In the genomic region with DNA sequence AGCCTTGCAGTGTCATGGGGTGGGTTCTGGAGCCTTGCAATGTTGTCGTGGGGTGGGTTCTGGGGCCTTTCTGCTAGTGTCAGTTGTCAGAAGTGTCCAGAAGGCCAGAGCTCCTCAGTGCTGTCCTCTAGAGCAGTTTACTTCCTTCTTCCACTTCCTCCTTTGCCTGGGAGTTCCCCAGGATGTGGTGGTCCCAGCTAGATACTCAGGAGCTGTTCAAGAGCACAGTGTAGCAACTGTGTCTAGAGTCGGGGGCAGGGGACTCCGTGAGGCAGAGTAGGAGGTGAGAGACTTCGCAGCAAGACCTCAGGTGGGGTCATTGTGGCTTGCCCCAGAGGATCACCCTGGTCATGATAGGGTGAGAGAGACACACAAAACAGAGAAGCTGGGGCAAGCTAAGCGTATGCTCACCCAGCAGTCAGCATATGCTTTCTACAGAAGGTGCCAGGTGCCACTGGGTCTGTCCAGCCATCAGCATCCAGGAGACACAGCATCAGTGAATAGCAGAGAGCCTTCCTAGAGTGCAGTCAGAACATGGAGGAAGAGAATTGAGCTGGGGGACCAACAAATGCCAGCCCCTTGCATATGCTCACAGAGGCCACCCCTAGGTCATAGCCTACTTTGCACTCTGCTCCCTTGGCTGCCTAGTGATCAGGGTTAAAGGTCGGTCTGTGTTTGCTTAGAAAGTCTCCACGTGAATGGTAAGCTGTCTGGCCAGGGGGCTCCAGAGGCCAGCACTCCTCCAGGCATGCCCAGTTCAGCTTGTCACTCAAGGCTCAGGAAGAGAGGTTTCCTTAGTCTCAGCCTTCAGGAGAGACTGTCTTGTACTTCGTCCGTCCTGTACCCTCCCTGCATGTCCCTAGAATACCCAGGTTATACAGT, we compare ENCODE assay signal across 10 mouse cellular contexts. TPM values are rescaled to one million over a fixed set of nuclear protein-coding genes. Genes with fewer than 3 reads are reported as not detected.
DNase-seq lines count a peak whose midpoint lies in the region; ATAC-seq and TF ChIP-seq lines count a peak whose summit lies in the region.
"Had no signal": no experiment of that assay in that cellular context is flagged by ENCODE, and none has a peak within 500 bp of the region (broad histone marks: within the 10 kb centered on the region; RNA-seq: fewer than 3 reads in every experiment).

No protein-coding gene starts in this region.

- TF ChIP-seq POLR2A in liver, adult 2 months (IDR thresholded peaks at IDR 0.05; ENCODE audit: extremely low read depth, insufficient read depth, low read length): no peak

- peak; percentile 67 for DNase-seq in embryo, embryonic 10 days (ENCODE audit: low spot score)
- no peak for DNase-seq in embryo, embryonic 11 days
- DNase-seq in liver, adult 2 months (ENCODE audit: extremely low read depth, low read depth, low spot score): peak; percentile 94
- DNase-seq in liver, embryonic 11.5 days (ENCODE audit: low spot score): no peak
- peak; percentile 12 to 20 for DNase-seq in monocyte, adult 2 months (ENCODE audit: low read depth in 1 of 2, low spot score in 2 of 2)
- no peak for DNase-seq in testis, postnatal 14 days (ENCODE audit: low spot score)
- no peak for DNase-seq in left cerebral cortex, adult 2 months (ENCODE audit: extremely low spot score in 1 of 2, low spot score in 2 of 2)

- H3K4me2 ChIP-seq in liver, embryonic 11.5 days: no peak overlapping the region
- H3K4me2 ChIP-seq: midbrain, embryonic 12.5 days; neural tube, embryonic 13.5 days had no signal

- H3K4me1 ChIP-seq in liver, adult 2 months (ENCODE audit: control insufficient read depth, insufficient read depth, low read length): peaks cover 27% of the 10 kb centered on the region
- H3K4me1 ChIP-seq in liver, embryonic 11.5 days (replicated peaks; ENCODE audit: control insufficient read depth, insufficient read depth, low read length): peaks cover 31% of the 10 kb centered on the region
- H3K4me1 ChIP-seq: midbrain, embryonic 12.5 days had no signal

- WGBS in liver, adult 2 months: 41% methylated on average over 9 of the region's 9 CpGs
- WGBS in liver, embryonic 11.5 days: 61% methylated on average over 9 of the region's 9 CpGs

- H3K79me2 ChIP-seq in liver, adult 2 months (ENCODE audit: control insufficient read depth, insufficient read depth, low read length): no peaks in the 10 kb centered on the region

- H3K9ac ChIP-seq in liver, adult 2 months (ENCODE audit: low read depth, low read length): 0 out of 2 replicates have a peak overlapping the region, but pooled peaks have one; percentile 13
- no peak overlapping the region for H3K9ac ChIP-seq in liver, embryonic 11.5 days (ENCODE audit: low read depth, low read length)
- H3K9ac ChIP-seq: midbrain, embryonic 12.5 days had no signal

- H3K4me3 ChIP-seq in liver, adult 2 months (ENCODE audit: insufficient read depth, low read depth, low read length): no peak overlapping the region
- no peak overlapping the region for H3K4me3 ChIP-seq in liver, embryonic 11.5 days (ENCODE audit: low read depth, low read length)
- no peak overlapping the region for H3K4me3 ChIP-seq in left cerebral cortex, adult 2 months
- H3K4me3 ChIP-seq: midbrain, embryonic 12.5 days; neural tube, embryonic 13.5 days had no signal

- intact Hi-C loops in left cerebral cortex, adult 2 months (cut with DNase I): no loop called here

- no peaks in the 10 kb centered on the region for H3K27me3 ChIP-seq in liver, adult 2 months (ENCODE audit: control insufficient read depth, insufficient read depth, low read length)
- no peaks in the 10 kb centered on the region for H3K27me3 ChIP-seq in liver, embryonic 11.5 days (replicated peaks; ENCODE audit: control insufficient read depth, insufficient read depth, low read length)
- H3K27me3 ChIP-seq: neural tube, embryonic 13.5 days had no signal

- ATAC-seq in liver, embryonic 11.5 days (replicated peaks; ENCODE audit: low FRiP score): no peak
- peak; percentile 94 for ATAC-seq in granulocyte monocyte progenitor cell, adult 5-6 weeks (replicated peaks; ENCODE audit: poor library complexity, severe bottlenecking)

- no peaks in the 10 kb centered on the region for H3K36me3 ChIP-seq in liver, adult 2 months (ENCODE audit: control insufficient read depth, insufficient read depth, low read length)
- H3K36me3 ChIP-seq in liver, embryonic 11.5 days (ENCODE audit: control insufficient read depth, insufficient read depth, low read length): no peaks in the 10 kb centered on the region
- H3K36me3 ChIP-seq: midbrain, embryonic 12.5 days; neural tube, embryonic 13.5 days had no signal

- TF ChIP-seq CTCF in liver, adult 2 months (IDR thresholded peaks at IDR 0.05; ENCODE audit: low read depth, low read length): no peak
- no peak for TF ChIP-seq CTCF in left cerebral cortex, adult 2 months (IDR thresholded peaks at IDR 0.05)

- no peaks in the 10 kb centered on the region for H3K9me3 ChIP-seq in liver, embryonic 11.5 days (ENCODE audit: control insufficient read depth, low read length)
- H3K9me3 ChIP-seq: midbrain, embryonic 12.5 days; neural tube, embryonic 13.5 days had no signal

- H3K27ac ChIP-seq in liver, adult 2 months (replicated peaks; ENCODE audit: insufficient read depth, low read depth, low read length): peak overlapping the region; percentile 80
- H3K27ac ChIP-seq in liver, embryonic 11.5 days (ENCODE audit: low read depth, low read length): no peak overlapping the region; the same call in 1 of the 2 replicates
- no peak overlapping the region for H3K27ac ChIP-seq in left cerebral cortex, adult 2 months
- H3K27ac ChIP-seq: midbrain, embryonic 12.5 days had no signal

RNA-seq across cellular contexts. Expression of gene Rbm19, which starts 49.0 kb away (rescaled TPM):
- 4.9 and 5.6 TPM in 2 replicates for total RNA-seq in liver, adult 2 months (2014; rRNA removed)
- polyA plus RNA-seq in liver, adult 2 months (2012; rRNA removed): 8.2 and 9.2 TPM in 2 replicates
- 31.8 and 35.1 TPM in 2 replicates for polyA plus RNA-seq in liver, embryonic 11.5 days (2014; fragmentation: Nextera tagmentation; extraction: Ambion mirVana)
- total RNA-seq in granulocyte monocyte progenitor cell, adult 5-6 weeks (2014; fragmentation: Nextera tagmentation): 18.3 and 20.7 TPM in 2 replicates
- total RNA-seq in granulocyte monocyte progenitor cell, adult 5-6 weeks (2017): 24.6 and 31.1 TPM in 2 replicates
- 10 to 100 TPM; 19.7 to 21.9 TPM for total RNA-seq in left cerebral cortex, adult 2 months (2021)

Comparison
In these comparisons a context has a peak if more than half of its experiments do, and no peak if none do; other contexts are left out.
1. DNase-seq: peak in embryo, embryonic 10 days (single experiment), liver, adult 2 months (single experiment) and monocyte, adult 2 months (2 of 2); none in embryo, embryonic 11 days (single experiment), liver, embryonic 11.5 days (single experiment), testis, postnatal 14 days (single experiment) and left cerebral cortex, adult 2 months (0 of 2).